Mouse (Mus musculus) liver, postnatal 0 days (tissue): ENCODE results near the gene Ppp1r15b. TPM values are rescaled to one million over a fixed set of nuclear protein-coding genes. Genes with fewer than 3 reads are reported as not detected.

Source experiments
- ATAC-seq: fragments of 200-750 bp; cut with Nextera tagmentation; 2 replicates; pipeline ENCODE4 v1.8.0; 2017; ENCODE audit warnings: mild to moderate bottlenecking, moderate library complexity
- DNase-seq: peaks from one replicate; pipeline ENCODE4 v3.0.0-alpha.2; 2016
- H3K27ac ChIP-seq: fragments of 300-500 bp; sonication (generic); 2 replicates; pipeline ENCODE4 v1.5.1; 2014; ENCODE audit warnings: antibody characterized with exemption, moderate library complexity, mild to moderate bottlenecking, low read depth
- H3K27me3 ChIP-seq: fragments of 300-500 bp; sonication (generic); 2 replicates; pipeline ENCODE4 v1.6.1; 2014; ENCODE audit warnings: low read length, control low read depth, mixed read lengths; ENCODE audit not compliant: insufficient read depth
- H3K36me3 ChIP-seq: fragments of 300-500 bp; sonication (generic); replicated peaks from 2 replicates; pipeline ENCODE4 v1.6.1; 2014; ENCODE audit warnings: mild to moderate bottlenecking, control low read depth, low read length, moderate library complexity, mixed read lengths; ENCODE audit not compliant: insufficient read depth
- H3K4me1 ChIP-seq: fragments of 300-500 bp; sonication (generic); 2 replicates; pipeline ENCODE4 v1.6.1; 2014; ENCODE audit warnings: antibody characterized with exemption, mild to moderate bottlenecking, control low read depth; ENCODE audit not compliant: insufficient read depth
- H3K4me2 ChIP-seq: fragments of 300-500 bp; sonication (generic); 2 replicates; pipeline ENCODE4 v1.6.1; 2014; ENCODE audit warnings: low read depth, mild to moderate bottlenecking, low read length, moderate library complexity, mixed read lengths
- H3K4me3 ChIP-seq: fragments of 300-500 bp; sonication (generic); 2 replicates; pipeline ENCODE4 v1.5.1; 2014; ENCODE audit warnings: low read depth, low read length
- H3K9ac ChIP-seq: fragments of 300-500 bp; sonication (generic); replicated peaks from 2 replicates; pipeline ENCODE4 v1.6.1; 2014; ENCODE audit warnings: mild to moderate bottlenecking, moderate library complexity
- H3K9me3 ChIP-seq: fragments of 300-500 bp; sonication (generic); 2 replicates; pipeline ENCODE4 v1.6.1; 2016; ENCODE audit warnings: mild to moderate bottlenecking, control low read depth, low read length, mixed read lengths
- CTCF ChIP-seq: sonication (generic); IDR thresholded peaks from 2 replicates; pipeline ENCODE4 v1.5.1; 2016; ENCODE audit warnings: antibody characterized with exemption, low read depth
- EP300 ChIP-seq: IDR thresholded peaks from 2 replicates; pipeline ENCODE4 v1.6.1; 2016; ENCODE audit warnings: antibody characterized with exemption, low read depth, mild to moderate bottlenecking
- WGBS: fragments of 180-500 bp; shearing (Covaris S2); extraction: QIAGEN DNeasy Blood & Tissue Kit; methylation state at CpG from one replicate; pipeline ENCODE4 v1.1.7; 2014; ENCODE audit not compliant: insufficient replicate concordance; 5-methylcytosine and 5-hydroxymethylcytosine counted together
- polyA plus RNA-seq: library from polyadenylated mRNA; unstranded; fragments of >200 nt; fragmentation: Nextera tagmentation; extraction: Ambion mirVana; gene quantifications from 2 replicates; pipeline ENCODE4 v1.2.1, GENCODE M21; 2015

Ppp1r15b gene
- polyA plus RNA-seq, 1 experiment from 2014 or later: 27.0 TPM

DNA sequence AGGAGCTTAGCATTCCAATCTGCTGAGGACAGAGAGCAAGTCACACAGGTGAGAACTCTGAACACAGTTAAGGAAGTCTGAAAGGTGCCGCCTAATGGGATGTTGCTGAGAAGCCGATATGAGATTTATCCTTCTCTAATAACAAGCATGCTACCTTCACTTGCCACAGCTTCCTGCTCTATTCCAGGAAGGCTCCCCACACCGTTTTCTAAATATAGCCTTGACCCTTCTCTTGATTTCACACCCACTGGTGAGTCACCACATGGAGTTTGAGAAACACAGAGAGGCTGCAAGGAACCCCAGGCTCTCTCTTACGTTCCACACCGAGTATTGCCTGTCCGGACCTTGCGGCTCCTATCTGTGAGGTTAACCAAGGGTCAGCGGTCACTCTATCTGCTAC lies 57.8 kb downstream of the Ppp1r15b start:
- ATAC-seq (no peak), DNase-seq (no peak)
- H3K4me3 ChIP-seq: no peak overlapping the region
- TF ChIP-seq CTCF (no peak), EP300 (no peak)
- H3K4me1 ChIP-seq: 0 out of 2 replicates have a peak, but pooled peaks cover 2% of the 10 kb centered on the region
- H3K27ac ChIP-seq: no peak overlapping the region
- H3K9me3 ChIP-seq: 0 out of 2 replicates have a peak, but pooled peaks cover 2% of the 10 kb centered on the region
- H3K4me2 ChIP-seq: no peak overlapping the region
- 71% methylated on average over 8 of the region's 8 CpGs for WGBS
- H3K9ac ChIP-seq: no peak overlapping the region
- H3K27me3 ChIP-seq: no peaks in the 10 kb centered on the region
- H3K36me3 ChIP-seq: no peaks in the 10 kb centered on the region

Other genes with a start within 250 kb of the Ppp1r15b start
- 5.8 and 9.0 TPM in 2 replicates for gene Mdm4, start 100.6 kb upstream of the Ppp1r15b start, polyA plus RNA-seq
- 0.83 and 1.00 TPM in 2 replicates for gene Pik3c2b, start 85.5 kb upstream of the Ppp1r15b start, polyA plus RNA-seq
- 3.8 and 4.0 TPM in 2 replicates for gene Plekha6, start 33.1 kb downstream of the Ppp1r15b start, polyA plus RNA-seq
- gene Golt1a, start 178.7 kb downstream of the Ppp1r15b start, polyA plus RNA-seq: 30.8 and 41.9 TPM in 2 replicates
- gene Kiss1, start 190.7 kb downstream of the Ppp1r15b start, polyA plus RNA-seq: not detected in 2 replicates
- gene Ren1, start 219.4 kb downstream of the Ppp1r15b start, polyA plus RNA-seq: 0.64 and 0.88 TPM in 2 replicates
- 39.5 and 39.6 TPM in 2 replicates for gene Etnk2, start 232.4 kb downstream of the Ppp1r15b start, polyA plus RNA-seq